Mouse (Mus musculus) spleen, adult 2 months (tissue): ENCODE results near the gene Spdl1.

Experiments
- CTCF ChIP-seq: fragments of 200-500 bp; IDR thresholded peaks from 2 replicates; pipeline ENCODE4 v1.5.1; 2011; ENCODE audit warnings: mild to moderate bottlenecking, inconsistent platforms; ENCODE audit not compliant: insufficient read depth, insufficient read length, insufficient replicate concordance; ENCODE audit errors: extremely low read depth
- POLR2A ChIP-seq: fragments of 200-500 bp; IDR thresholded peaks from 2 replicates; pipeline ENCODE4 v1.6.1; 2011; ENCODE audit warnings: low read depth, low read length, inconsistent platforms

DNA sequence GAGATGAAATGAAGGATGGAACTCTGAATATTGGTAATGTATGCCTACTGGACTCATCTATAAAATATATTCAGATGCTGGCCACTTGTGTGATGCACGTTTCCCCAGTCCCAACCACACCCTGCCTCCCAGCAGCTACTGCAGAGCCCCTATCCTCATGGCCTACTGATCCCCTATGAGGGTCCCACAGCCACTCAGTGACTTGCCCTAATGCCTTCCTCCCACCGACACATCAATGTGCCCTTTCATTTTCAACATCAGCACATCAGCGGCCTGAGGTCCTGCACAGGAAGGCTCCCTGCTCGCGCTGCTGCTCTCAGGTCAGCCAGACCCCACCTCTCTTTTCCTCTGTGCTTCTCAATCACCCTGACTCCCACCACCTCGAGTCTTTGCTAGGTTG, 19.1 kb downstream of the Spdl1 start:
- no peak for TF ChIP-seq POLR2A
- TF ChIP-seq CTCF: no peak
